Mouse (Mus musculus) urinary bladder, postnatal 4 days (tissue): ENCODE results near the gene Zkscan17.

Experiments
- DNase-seq, 2 experiments: peaks; one replicate each; pipeline ENCODE4 v3.0.0; 2021 to 2022; ENCODE audit warnings: low spot score in 2 of 2

The Zkscan17 gene

DNA sequence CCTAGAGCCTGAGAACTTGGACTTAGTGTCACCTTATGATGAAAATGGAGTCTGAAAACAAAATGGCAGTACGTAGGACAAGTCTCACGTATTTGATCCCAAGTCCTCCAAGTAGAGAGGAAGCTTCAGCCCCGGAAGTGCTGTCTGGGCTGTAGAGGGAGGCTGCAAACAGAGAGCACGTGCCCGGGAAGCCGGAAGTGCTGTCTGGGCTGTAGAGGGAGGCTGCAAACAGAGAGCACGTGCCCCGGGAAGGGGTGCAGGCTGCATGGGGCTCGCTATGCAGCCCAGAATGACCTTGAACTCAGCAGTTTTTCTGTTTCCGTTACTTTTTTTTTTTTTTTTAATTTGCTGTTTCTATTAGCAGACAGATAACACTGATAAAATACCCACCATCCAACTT, 8.3 kb downstream of the Zkscan17 start:
- DNase-seq = no peak

DNA sequence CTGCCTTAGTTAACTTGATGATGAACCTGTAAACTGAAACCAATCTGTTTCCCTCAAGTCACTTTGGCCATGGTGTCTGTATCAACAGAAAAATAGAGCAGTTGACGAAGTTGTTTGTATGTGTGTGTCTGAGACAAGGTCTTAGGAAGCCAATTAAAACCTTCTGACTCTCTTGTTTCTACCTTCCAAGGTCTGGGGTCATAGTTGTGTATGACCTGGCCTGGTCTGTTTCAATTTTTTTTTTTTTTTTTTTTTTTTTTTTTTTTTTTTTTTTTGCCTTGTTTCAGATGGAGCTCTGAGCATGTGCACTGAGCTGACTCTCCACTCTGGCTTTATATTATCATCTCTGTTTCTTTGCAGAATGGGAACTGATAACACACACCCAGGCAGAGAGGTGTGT, 9.1 kb downstream of the Zkscan17 start:
- DNase-seq = no peak

DNA sequence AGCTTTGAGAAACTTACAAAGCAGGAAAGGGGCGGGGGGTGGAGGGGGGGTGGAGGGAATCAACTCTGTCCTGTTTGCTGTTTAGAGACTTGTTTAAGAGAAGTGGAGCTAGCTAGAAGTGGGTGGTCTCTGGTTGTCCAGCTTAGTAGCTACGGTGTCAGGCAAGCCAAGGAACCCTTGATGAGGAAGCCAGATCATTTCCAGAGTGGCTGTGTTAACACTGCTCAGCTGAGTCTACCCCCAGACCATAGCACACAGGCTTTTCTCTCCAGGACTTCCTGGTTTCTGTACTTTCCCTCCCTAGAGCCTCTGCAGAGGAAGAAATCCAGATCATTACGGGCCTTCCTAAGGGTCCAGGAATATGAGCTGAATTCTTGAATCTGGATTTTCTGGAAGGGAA, 11.8 kb downstream of the Zkscan17 start:
- no peak for DNase-seq

DNA sequence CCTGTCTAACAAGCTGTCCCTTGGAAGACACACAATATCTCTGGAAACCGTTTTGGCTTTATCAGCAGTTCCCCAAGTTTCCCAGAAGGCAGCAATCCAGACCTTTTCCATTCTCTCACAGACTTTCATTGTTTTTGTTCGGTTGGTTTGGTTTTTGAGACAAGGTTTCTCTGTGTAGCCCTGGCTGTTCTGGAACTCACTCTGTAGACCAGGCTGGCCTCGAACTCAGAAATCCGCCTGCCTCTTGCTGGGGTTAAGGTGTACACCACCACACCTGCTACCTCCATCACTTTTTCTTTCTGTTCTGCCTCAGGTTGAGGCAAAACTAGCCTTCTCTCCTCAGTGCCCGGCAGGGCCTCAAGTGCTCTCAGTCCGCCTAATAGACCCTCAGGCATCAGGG, 12.2 kb downstream of the Zkscan17 start:
- DNase-seq = no peak

- no peak for DNase-seq
Measured at GRCm38 (mm10) chr11:59513556-59513955, 13.0 kb downstream of the Zkscan17 start.

- DNase-seq = no peak
Measured at GRCm38 (mm10) chr11:59512733-59513132, 13.8 kb downstream of the Zkscan17 start.

GRCm38 (mm10) chr11:59511558-59511957, 15.0 kb downstream of the Zkscan17 start:
- no peak for DNase-seq

DNA sequence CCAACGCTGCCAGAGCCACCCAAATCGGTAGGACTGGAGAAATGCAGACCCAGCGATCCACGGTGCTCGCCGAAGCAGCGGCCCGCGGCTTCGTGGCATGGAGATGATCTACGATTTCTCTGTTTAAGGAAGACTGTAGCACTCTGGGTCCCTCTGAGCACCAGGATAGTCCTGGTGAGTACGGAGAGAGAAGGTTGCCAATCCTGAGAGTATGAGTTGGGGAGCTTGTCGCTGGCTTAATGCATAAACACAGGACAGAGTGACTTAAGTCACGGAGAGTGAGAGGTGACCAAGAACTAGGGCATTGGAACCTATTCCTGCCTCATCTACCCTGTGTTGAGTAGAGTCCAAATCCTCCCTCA, 19.9 kb downstream of the Zkscan17 start:
- DNase-seq = no peak

GRCm38 (mm10) chr11:59505839-59506712, 20.5 kb downstream of the Zkscan17 start:
- DNase-seq = peak; percentile 89

GRCm38 (mm10) chr11:59505351-59505838, 21.2 kb downstream of the Zkscan17 start:
- DNase-seq = peak; percentile 43 to 63

DNA sequence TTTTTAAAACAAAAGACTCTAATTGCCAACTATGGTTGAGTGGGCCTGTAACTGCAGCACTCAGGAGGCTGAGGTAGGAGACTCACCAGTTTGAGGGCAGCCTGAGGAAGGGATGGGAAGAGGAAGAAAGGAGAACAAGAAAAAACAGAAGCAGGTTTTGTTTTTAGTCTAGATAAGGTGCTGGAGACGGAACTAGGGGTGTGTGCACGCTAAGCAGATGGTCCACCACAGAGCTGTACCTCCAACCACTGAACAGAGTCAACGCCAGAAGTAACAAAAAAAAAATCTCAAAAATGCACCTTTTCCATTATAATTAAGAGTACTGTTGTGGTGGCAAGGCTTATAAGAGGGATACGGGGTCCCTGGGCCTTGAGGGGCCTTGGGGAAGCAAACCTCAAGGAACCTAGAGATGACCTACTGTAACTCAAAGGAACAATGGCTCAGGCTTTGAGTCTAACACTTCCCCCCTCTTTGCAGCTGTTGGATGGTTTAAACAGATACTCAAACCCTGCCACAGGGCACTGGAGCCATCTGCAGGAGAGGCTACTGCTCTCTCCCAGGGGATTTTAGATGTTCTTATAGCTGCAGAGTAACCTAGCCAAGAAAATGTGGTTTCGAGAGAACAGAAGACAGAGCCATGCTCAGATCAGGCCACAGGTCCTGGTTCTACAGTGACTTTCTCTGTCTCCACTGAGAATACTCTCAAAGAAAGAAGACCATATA, 24.4 kb downstream of the Zkscan17 start:
- no peak for DNase-seq

GRCm38 (mm10) chr11:59497747-59498146, 28.8 kb downstream of the Zkscan17 start:
- no peak for DNase-seq

DNA sequence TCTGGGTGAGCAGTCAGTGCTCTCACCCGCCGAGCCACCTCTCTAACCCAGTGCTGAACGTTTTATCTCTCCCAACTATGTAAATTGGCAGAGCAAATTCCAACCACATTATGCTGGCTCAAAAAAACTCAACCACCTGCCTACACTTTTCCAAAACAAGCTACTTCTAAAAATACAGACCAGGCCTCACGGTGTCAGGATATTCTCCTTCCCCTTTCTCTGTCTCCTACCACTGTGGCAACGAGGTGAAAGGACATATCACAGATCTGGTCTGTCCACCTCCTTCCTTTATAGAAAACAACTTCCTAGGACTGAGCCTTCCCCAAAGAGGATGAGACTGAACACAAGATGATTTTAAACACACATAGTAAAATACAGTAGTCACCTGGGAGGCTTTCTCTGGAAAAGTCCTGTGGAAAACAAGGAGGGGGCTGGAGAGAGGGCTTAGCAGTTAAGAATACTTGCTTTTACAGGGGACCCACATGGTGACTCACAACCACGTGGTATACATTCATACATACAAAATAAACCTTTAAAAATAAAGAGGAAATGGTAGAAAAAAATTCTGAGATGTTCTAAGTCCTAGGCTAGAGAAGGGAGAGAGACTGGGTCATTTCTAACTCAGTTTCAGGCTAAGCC, 29.8 kb downstream of the Zkscan17 start:
- no peak for DNase-seq

- no peak for DNase-seq
Measured at GRCm38 (mm10) chr11:59486222-59486621, 40.3 kb downstream of the Zkscan17 start.

DNA sequence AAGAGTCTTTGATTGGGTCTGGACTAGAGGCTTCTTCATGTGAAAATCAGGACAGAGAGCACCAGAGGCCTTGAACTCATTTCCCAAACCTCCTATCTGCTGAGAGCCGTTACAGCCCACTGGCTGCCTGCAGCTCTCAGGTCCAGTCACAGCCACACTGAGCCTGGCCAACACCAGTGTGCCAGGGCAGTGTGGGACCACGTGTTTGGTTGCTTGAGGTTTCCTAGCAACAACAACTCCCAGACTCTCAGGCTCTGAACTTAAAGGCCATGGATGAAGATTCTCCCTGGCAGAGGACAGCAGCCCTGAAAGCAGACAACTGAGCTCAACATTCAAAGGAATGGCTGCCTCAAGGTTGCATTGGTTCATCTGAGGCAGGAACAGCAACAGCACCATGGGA, 40.9 kb downstream of the Zkscan17 start:
- no peak for DNase-seq

- DNase-seq = no peak
Measured at GRCm38 (mm10) chr11:59483212-59483611, 43.3 kb downstream of the Zkscan17 start.

DNA sequence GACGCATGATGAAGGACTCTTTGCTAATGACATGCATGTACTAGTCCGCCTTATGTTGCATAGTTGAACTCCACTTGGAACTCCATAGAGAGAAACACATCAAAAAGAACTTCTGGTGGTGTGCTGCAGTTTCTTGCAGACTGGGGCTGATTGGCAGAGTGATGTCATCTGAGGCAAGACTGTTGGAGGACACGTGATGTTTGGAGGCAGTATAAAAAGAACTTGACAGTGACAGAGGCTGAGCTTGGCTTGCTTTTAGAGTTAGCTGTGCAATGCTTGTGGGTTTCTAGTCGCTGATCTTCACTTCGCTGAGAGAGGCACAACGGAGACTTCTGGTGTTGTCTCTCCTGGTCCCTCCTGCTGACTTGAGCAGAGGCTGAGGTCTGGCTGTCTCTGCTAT, 49.3 kb downstream of the Zkscan17 start:
- DNase-seq = no peak

- DNase-seq = peak; percentile 82 to 91
Measured at GRCm38 (mm10) chr11:59472326-59472677, 54.2 kb downstream of the Zkscan17 start, which contains the start of gene Zfp867. Gene Zfp867 (minus strand): TSS chr11:59472474.

GRCm38 (mm10) chr11:59471413-59472325, 54.9 kb downstream of the Zkscan17 start:
- no peak for DNase-seq

DNA sequence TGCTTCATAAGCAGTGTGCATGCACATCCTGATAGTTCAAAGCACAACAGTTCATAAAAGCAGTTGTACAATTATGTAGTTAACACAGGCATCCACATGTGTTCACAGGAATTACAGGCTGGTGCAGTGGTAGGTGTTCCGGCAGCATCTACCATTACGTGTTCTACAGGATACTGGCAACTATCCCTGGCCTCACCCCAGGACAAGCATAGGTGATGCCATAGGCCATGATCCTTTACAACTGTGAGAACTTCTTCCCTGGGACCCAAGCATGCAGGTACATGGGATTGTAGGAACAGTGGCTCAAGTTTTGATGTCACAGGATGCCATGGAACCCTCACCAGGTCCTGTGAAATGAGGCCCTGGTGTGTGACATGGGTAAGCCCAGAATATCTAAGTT, 66.1 kb downstream of the Zkscan17 start:
- peak in 1 of 2 experiments; percentile 25 for DNase-seq

DNA sequence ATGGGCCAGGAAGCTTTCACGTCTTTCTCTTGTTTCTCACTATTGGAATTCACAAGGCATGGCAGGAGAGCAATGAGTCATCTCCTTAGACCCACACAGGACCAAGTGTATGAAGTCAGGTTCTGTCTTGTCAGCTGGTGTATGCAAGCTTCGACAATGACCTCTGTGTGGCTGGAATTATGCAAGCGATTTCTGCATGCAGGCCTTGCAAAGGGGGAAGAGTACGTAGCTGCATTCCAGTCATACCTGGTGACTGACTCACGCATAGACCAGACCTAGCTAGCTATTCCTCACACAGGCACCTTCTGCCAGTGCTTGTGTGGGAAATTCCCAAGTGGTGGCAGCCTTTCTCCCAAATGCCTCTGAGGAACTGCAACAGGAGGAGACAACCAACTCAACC, 67.6 kb downstream of the Zkscan17 start:
- DNase-seq = peak; percentile 59 to 61
